Mouse (Mus musculus) splenic B cell, adult 2 months (primary cell): ENCODE measurements around the gene Cox6b2.

Source experiments
- DNase-seq: peaks from one replicate; pipeline ENCODE4 v3.0.0-alpha.2; 2011; ENCODE audit warnings: low read depth, low spot score
- H3K27me3 ChIP-seq: 2 replicates; pipeline ENCODE4 v1.6.1; 2012; ENCODE audit warnings: mild to moderate bottlenecking, low read length, moderate library complexity, mixed read lengths; ENCODE audit not compliant: control insufficient read depth, poor library complexity, insufficient read depth, severe bottlenecking
- H3K36me3 ChIP-seq: 2 replicates; pipeline ENCODE4 v1.6.1; 2012; ENCODE audit warnings: mild to moderate bottlenecking, low read length, moderate library complexity, mixed read lengths; ENCODE audit not compliant: control insufficient read depth, poor library complexity, insufficient read depth, severe bottlenecking

The Cox6b2 gene

GRCm38 (mm10) chr7:4742482-4742819 is 10.4 kb downstream of the Cox6b2 start:
- H3K27me3 ChIP-seq: no peaks in the 10 kb centered on the region
- DNase-seq: no peak
- no peaks in the 10 kb centered on the region; the same call in 1 of the 2 replicates for H3K36me3 ChIP-seq

GRCm38 (mm10) chr7:4741672-4742481 is 11.0 kb downstream of the Cox6b2 start:
- no peaks in the 10 kb centered on the region for H3K27me3 ChIP-seq
- DNase-seq: no peak
- H3K36me3 ChIP-seq: no peaks in the 10 kb centered on the region; the same call in 1 of the 2 replicates

GRCm38 (mm10) chr7:4741151-4741550 is 11.7 kb downstream of the Cox6b2 start:
- H3K27me3 ChIP-seq: no peaks in the 10 kb centered on the region
- peak; percentile 22 for DNase-seq

GRCm38 (mm10) chr7:4740309-4740727 is 12.6 kb downstream of the Cox6b2 start:
- Histone ChIP-seq H3K27me3 (no peaks in the 10 kb centered on the region), H3K36me3 (no peaks in the 10 kb centered on the region; the same call in 1 of the 2 replicates)
- DNase-seq: no peak

More at GRCm38 (mm10) chr7:4741151-4741550, 11.7 kb downstream of the Cox6b2 start:
- H3K36me3 ChIP-seq: no peaks in the 10 kb centered on the region; the same call in 1 of the 2 replicates

GRCm38 (mm10) chr7:4739544-4740275 is 13.2 kb downstream of the Cox6b2 start, which contains the start of gene Kmt5c:
Gene Kmt5c (plus strand): TSS chr7:4740115.
- Histone ChIP-seq H3K27me3 (no peaks in the 10 kb centered on the region), H3K36me3 (no peaks in the 10 kb centered on the region; the same call in 1 of the 2 replicates)
- peak; percentile 100 for DNase-seq

GRCm38 (mm10) chr7:4739041-4739543 is 13.8 kb downstream of the Cox6b2 start:
- no peak for DNase-seq
- H3K27me3 ChIP-seq: no peaks in the 10 kb centered on the region

GRCm38 (mm10) chr7:4732968-4733392 is 19.9 kb downstream of the Cox6b2 start:
- no peaks in the 10 kb centered on the region for H3K27me3 ChIP-seq
- DNase-seq: no peak
- no peaks in the 10 kb centered on the region for H3K36me3 ChIP-seq

More at GRCm38 (mm10) chr7:4739041-4739543, 13.8 kb downstream of the Cox6b2 start:
- no peaks in the 10 kb centered on the region; the same call in 1 of the 2 replicates for H3K36me3 ChIP-seq

GRCm38 (mm10) chr7:4731090-4731489 is 21.8 kb downstream of the Cox6b2 start:
- Histone ChIP-seq H3K27me3 (no peaks in the 10 kb centered on the region), H3K36me3 (no peaks in the 10 kb centered on the region)
- DNase-seq: peak; percentile 17

GRCm38 (mm10) chr7:4725169-4725568 is 27.7 kb downstream of the Cox6b2 start, which contains the start of gene Tmem150b:
Gene Tmem150b (minus strand): TSS chr7:4725249.
- H3K36me3 ChIP-seq: no peaks in the 10 kb centered on the region
- no peaks in the 10 kb centered on the region for H3K27me3 ChIP-seq
- DNase-seq: no peak

GRCm38 (mm10) chr7:4724359-4724758 is 28.5 kb downstream of the Cox6b2 start:
- DNase-seq: no peak
- H3K36me3 ChIP-seq: no peaks in the 10 kb centered on the region

GRCm38 (mm10) chr7:4723508-4723907 is 29.4 kb downstream of the Cox6b2 start:
- no peaks in the 10 kb centered on the region for H3K36me3 ChIP-seq
- DNase-seq: peak; percentile 49
- no peaks in the 10 kb centered on the region for H3K27me3 ChIP-seq

More at GRCm38 (mm10) chr7:4724359-4724758, 28.5 kb downstream of the Cox6b2 start:
- H3K27me3 ChIP-seq: no peaks in the 10 kb centered on the region

- DNase-seq: no peak
- H3K36me3 ChIP-seq: no peaks in the 10 kb centered on the region
- H3K27me3 ChIP-seq: no peaks in the 10 kb centered on the region
Observed at GRCm38 (mm10) chr7:4719276-4719675, 33.6 kb downstream of the Cox6b2 start.

GRCm38 (mm10) chr7:4716955-4717354 is 35.9 kb downstream of the Cox6b2 start:
- Histone ChIP-seq H3K36me3 (no peaks in the 10 kb centered on the region), H3K27me3 (no peaks in the 10 kb centered on the region)
- no peak for DNase-seq

- no peaks in the 10 kb centered on the region for H3K36me3 ChIP-seq
- DNase-seq: no peak
- no peaks in the 10 kb centered on the region for H3K27me3 ChIP-seq
Observed at GRCm38 (mm10) chr7:4712594-4712993, 40.3 kb downstream of the Cox6b2 start.

GRCm38 (mm10) chr7:4705098-4705497 is 47.8 kb downstream of the Cox6b2 start:
- no peaks in the 10 kb centered on the region for H3K36me3 ChIP-seq
- peak; percentile 46 for DNase-seq
- H3K27me3 ChIP-seq: no peaks in the 10 kb centered on the region
